Mouse (Mus musculus) cortical plate, adult 2 months (tissue): ENCODE measurements at regions not wholly inside any gene's neighbourhood (a gene's known extent, or its start where the extent isn't known, plus 50 kb on each side); places are given as distances from the start of the nearest gene placed in this dataset.

Experiments
- H3K27ac ChIP-seq: fragments of 200-500 bp; 2 replicates; pipeline ENCODE4 v1.5.1; 2012; ENCODE audit warnings: low read length, control low read depth, inconsistent platforms; ENCODE audit not compliant: insufficient read depth
- H3K4me1 ChIP-seq: fragments of 200-500 bp; 2 replicates; pipeline ENCODE4 v1.6.1; 2011; ENCODE audit warnings: low read length; ENCODE audit not compliant: control insufficient read depth, insufficient read depth
- H3K4me3 ChIP-seq: fragments of 200-500 bp; 2 replicates; pipeline ENCODE4 v1.5.1; 2011; ENCODE audit warnings: mild to moderate bottlenecking, low read length, control low read depth; ENCODE audit not compliant: insufficient read depth
- CTCF ChIP-seq: fragments of 200-500 bp; IDR thresholded peaks from 2 replicates; pipeline ENCODE4 v1.5.1; 2011; ENCODE audit warnings: mild to moderate bottlenecking, control low read depth, low read length; ENCODE audit not compliant: insufficient read depth; ENCODE audit errors: extremely low read depth
- POLR2A ChIP-seq: fragments of 200-500 bp; IDR thresholded peaks from 2 replicates; pipeline ENCODE4 v1.6.1; 2011; ENCODE audit warnings: mild to moderate bottlenecking, low read length, control low read depth; ENCODE audit not compliant: insufficient read depth; ENCODE audit errors: extremely low read depth

GRCm38 (mm10) chr3:155409867-155410266 is 316.6 kb downstream of the Lrriq3 start:
- no peaks in the 10 kb centered on the region; the same call in 1 of the 2 replicates for H3K4me1 ChIP-seq
- TF ChIP-seq CTCF, result no peak
- TF ChIP-seq POLR2A, result no peak
- H3K4me3 ChIP-seq, result no peak overlapping the region
- H3K27ac ChIP-seq, result no peak overlapping the region

- H3K4me1 ChIP-seq, result no peaks in the 10 kb centered on the region
- no peak overlapping the region for H3K27ac ChIP-seq
- TF ChIP-seq POLR2A (no peak), CTCF (no peak)
- no peak overlapping the region for H3K4me3 ChIP-seq
Measured at GRCm38 (mm10) chr3:155459701-155460481, 366.7 kb downstream of the Lrriq3 start.

- Histone ChIP-seq H3K4me1 (no peaks in the 10 kb centered on the region), H3K4me3 (no peak overlapping the region), H3K27ac (no peak overlapping the region)
- TF ChIP-seq CTCF (no peak), POLR2A (no peak)
Measured at GRCm38 (mm10) chr3:155462095-155462494, 368.9 kb downstream of the Lrriq3 start.

GRCm38 (mm10) chr3:155470742-155471141 is 377.5 kb downstream of the Lrriq3 start:
- TF ChIP-seq POLR2A, result no peak
- TF ChIP-seq CTCF, result no peak
- Histone ChIP-seq H3K4me1 (peaks cover 2% of the 10 kb centered on the region; the same call in 1 of the 2 replicates), H3K4me3 (no peak overlapping the region), H3K27ac (no peak overlapping the region)

- Histone ChIP-seq H3K4me1 (no peaks in the 10 kb centered on the region), H3K4me3 (no peak overlapping the region), H3K27ac (no peak overlapping the region)
- TF ChIP-seq POLR2A, result no peak
- no peak for TF ChIP-seq CTCF
Measured at GRCm38 (mm10) chr3:155485487-155485886, 392.3 kb downstream of the Lrriq3 start.

- no peak for TF ChIP-seq CTCF
- TF ChIP-seq POLR2A, result no peak
- Histone ChIP-seq H3K27ac (no peak overlapping the region), H3K4me1 (no peaks in the 10 kb centered on the region), H3K4me3 (no peak overlapping the region)
Measured at GRCm38 (mm10) chr3:155487877-155488537, 394.8 kb downstream of the Lrriq3 start.

- no peak overlapping the region for H3K4me3 ChIP-seq
- no peaks in the 10 kb centered on the region for H3K4me1 ChIP-seq
- TF ChIP-seq POLR2A (no peak), CTCF (no peak)
- H3K27ac ChIP-seq, result no peak overlapping the region
Measured at GRCm38 (mm10) chr3:155490670-155491069, 397.4 kb downstream of the Lrriq3 start.

- H3K4me1 ChIP-seq, result no peaks in the 10 kb centered on the region
- no peak overlapping the region for H3K4me3 ChIP-seq
- no peak overlapping the region for H3K27ac ChIP-seq
- TF ChIP-seq POLR2A (no peak), CTCF (no peak)
Measured at GRCm38 (mm10) chr3:155510161-155510857, 417.1 kb downstream of the Lrriq3 start.

- H3K4me1 ChIP-seq, result no peaks in the 10 kb centered on the region
- TF ChIP-seq CTCF, result no peak
- no peak for TF ChIP-seq POLR2A
- no peak overlapping the region for H3K4me3 ChIP-seq
- no peak overlapping the region for H3K27ac ChIP-seq
Measured at GRCm38 (mm10) chr3:155513885-155514284, 420.7 kb downstream of the Lrriq3 start.

GRCm38 (mm10) chr3:155529312-155529711 is 436.1 kb downstream of the Lrriq3 start:
- no peak overlapping the region for H3K4me3 ChIP-seq
- TF ChIP-seq CTCF (no peak), POLR2A (no peak)
- no peaks in the 10 kb centered on the region for H3K4me1 ChIP-seq
- H3K27ac ChIP-seq, result no peak overlapping the region

- H3K27ac ChIP-seq, result no peak overlapping the region
- H3K4me3 ChIP-seq, result no peak overlapping the region
- TF ChIP-seq POLR2A (no peak), CTCF (0 out of 2 replicates have a peak, but pooled peaks have one; percentile 6)
- H3K4me1 ChIP-seq, result no peaks in the 10 kb centered on the region
Measured at GRCm38 (mm10) chr3:155530811-155531210, 437.6 kb downstream of the Lrriq3 start.
